Mouse (Mus musculus): ENCODE data around the gene Cd36.

Cd36 gene

GRCm38 (mm10) chr5:17776571-17776970 is 112.0 kb downstream of the Cd36 start:
- DNase-seq (ENCODE audit: low read depth): peak; percentile 88

- DNase-seq (ENCODE audit: low read depth): no peak
Measured at GRCm38 (mm10) chr5:17770328-17770727, 118.3 kb downstream of the Cd36 start.

GRCm38 (mm10) chr5:17766006-17766677 is 122.5 kb downstream of the Cd36 start:
- DNase-seq (ENCODE audit: low read depth): peak; percentile 63

- no peak for DNase-seq (ENCODE audit: low read depth)
Measured at GRCm38 (mm10) chr5:17753471-17754005, 135.1 kb downstream of the Cd36 start.

- DNase-seq (ENCODE audit: low read depth): no peak
Measured at GRCm38 (mm10) chr5:17748293-17748692, 140.3 kb downstream of the Cd36 start.

- DNase-seq (ENCODE audit: low read depth): no peak
Measured at GRCm38 (mm10) chr5:17747143-17747542, 141.5 kb downstream of the Cd36 start.

- no peak for DNase-seq (ENCODE audit: low read depth)
Measured at GRCm38 (mm10) chr5:17746520-17746919, 142.1 kb downstream of the Cd36 start.

GRCm38 (mm10) chr5:17739805-17740204 is 148.8 kb downstream of the Cd36 start:
- no peak for DNase-seq (ENCODE audit: low read depth)
